Mouse (Mus musculus) midbrain, embryonic 11.5 days (tissue): Measurements from ENCODE around the gene Gldc. TPM values are rescaled to one million over a fixed set of nuclear protein-coding genes. Genes with fewer than 3 reads are reported as not detected.
A peak's percentile ranks its signal among the peaks of the same experiment; 100 is the strongest.

Source experiments
- ATAC-seq: fragments of 200-750 bp; cut with Nextera tagmentation; 2 replicates; pipeline ENCODE4 v1.8.0; 2017; ENCODE audit warnings: moderate TSS enrichment, moderate library complexity; ENCODE audit not compliant: low FRiP score
- DNase-seq: peaks from one replicate; pipeline ENCODE4 v3.0.0; 2015; ENCODE audit warnings: low spot score; ENCODE audit errors: missing footprints
- H3K27ac ChIP-seq: fragments of 300-500 bp; sonication (generic); 2 replicates; pipeline ENCODE4 v1.5.1; 2014; ENCODE audit warnings: low read depth, low read length
- H3K27me3 ChIP-seq: fragments of 300-500 bp; sonication (generic); 2 replicates; pipeline ENCODE4 v1.6.1; 2014; ENCODE audit warnings: mild to moderate bottlenecking, low read length, moderate library complexity, mixed read lengths; ENCODE audit not compliant: control insufficient read depth, insufficient read depth
- H3K36me3 ChIP-seq: fragments of 300-500 bp; sonication (generic); 2 replicates; pipeline ENCODE4 v1.6.1; 2014; ENCODE audit warnings: mild to moderate bottlenecking, low read length, moderate library complexity, mixed read lengths; ENCODE audit not compliant: control insufficient read depth, insufficient read depth
- H3K4me1 ChIP-seq: fragments of 300-500 bp; sonication (generic); 2 replicates; pipeline ENCODE4 v1.6.1; 2014; ENCODE audit warnings: low read length; ENCODE audit not compliant: control insufficient read depth, insufficient read depth
- H3K4me2 ChIP-seq: fragments of 300-500 bp; sonication (generic); 2 replicates; pipeline ENCODE4 v1.6.1; 2014; ENCODE audit warnings: mild to moderate bottlenecking, moderate library complexity
- H3K4me3 ChIP-seq: fragments of 300-500 bp; sonication (generic); 2 replicates; pipeline ENCODE4 v1.5.1; 2014; ENCODE audit warnings: low read depth, low read length
- H3K9ac ChIP-seq: fragments of 300-500 bp; sonication (generic); 2 replicates; pipeline ENCODE4 v1.6.1; 2014; ENCODE audit warnings: low read length
- H3K9me3 ChIP-seq: fragments of 300-500 bp; sonication (generic); 2 replicates; pipeline ENCODE4 v1.6.1; 2016; ENCODE audit warnings: low read length; ENCODE audit not compliant: control insufficient read depth
- WGBS: fragments of 180-500 bp; shearing (Covaris S2); extraction: QIAGEN DNeasy Blood & Tissue Kit; methylation state at CpG from one replicate; pipeline ENCODE4 v1.1.7; 2014; 5-methylcytosine and 5-hydroxymethylcytosine counted together
- polyA plus RNA-seq: library from polyadenylated mRNA; unstranded; fragments of >200 nt; fragmentation: Nextera tagmentation; extraction: Ambion mirVana; gene quantifications from 2 replicates; pipeline ENCODE4 v1.2.1, GENCODE M21; 2014

The Gldc gene
- polyA plus RNA-seq, 1 experiment from 2014 or later, result 20.3 TPM

DNA sequence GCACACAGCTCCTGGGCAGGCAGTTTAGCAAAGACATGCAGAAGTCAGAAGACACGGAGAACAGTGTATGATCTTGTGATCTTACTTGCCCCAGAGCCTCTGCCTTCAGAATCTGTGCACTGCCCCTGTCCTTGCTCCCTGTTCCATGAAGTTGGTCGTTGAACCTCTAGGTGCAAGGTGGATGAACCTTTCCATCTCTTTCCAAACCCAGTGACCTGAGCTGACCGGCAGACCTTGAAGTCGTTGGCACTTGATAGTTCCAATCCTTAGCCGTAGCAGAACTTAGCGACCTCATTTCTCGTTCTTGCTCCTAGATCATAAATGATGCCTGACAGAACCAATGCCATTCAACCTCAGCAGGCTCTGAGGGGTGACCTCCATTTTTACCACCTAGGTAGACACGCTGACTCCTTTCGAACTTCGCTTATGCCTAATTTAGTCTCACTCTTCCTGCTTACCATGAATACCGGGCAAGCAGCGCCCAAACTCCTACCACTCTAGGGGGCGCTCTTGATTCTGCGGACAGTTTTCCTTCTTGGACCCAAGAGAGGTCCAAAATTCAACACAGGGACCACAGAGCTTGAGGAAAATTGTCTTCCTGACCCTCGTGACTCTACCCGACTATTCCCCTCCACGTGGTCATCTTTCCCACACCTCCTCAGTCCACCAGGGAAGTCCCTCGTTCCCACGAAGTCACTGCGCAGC is 8.3 kb downstream of the Gldc start:
- no peak for ATAC-seq
- no peak for DNase-seq
- Histone ChIP-seq H3K27ac (no peak overlapping the region), H3K4me1 (no peaks in the 10 kb centered on the region), H3K27me3 (no peaks in the 10 kb centered on the region), H3K36me3 (no peaks in the 10 kb centered on the region), H3K4me2 (no peak overlapping the region), H3K9me3 (no peaks in the 10 kb centered on the region), H3K4me3 (no peak overlapping the region), H3K9ac (no peak overlapping the region)
- WGBS, result 87% methylated on average over 20 of the region's 20 CpGs

DNA sequence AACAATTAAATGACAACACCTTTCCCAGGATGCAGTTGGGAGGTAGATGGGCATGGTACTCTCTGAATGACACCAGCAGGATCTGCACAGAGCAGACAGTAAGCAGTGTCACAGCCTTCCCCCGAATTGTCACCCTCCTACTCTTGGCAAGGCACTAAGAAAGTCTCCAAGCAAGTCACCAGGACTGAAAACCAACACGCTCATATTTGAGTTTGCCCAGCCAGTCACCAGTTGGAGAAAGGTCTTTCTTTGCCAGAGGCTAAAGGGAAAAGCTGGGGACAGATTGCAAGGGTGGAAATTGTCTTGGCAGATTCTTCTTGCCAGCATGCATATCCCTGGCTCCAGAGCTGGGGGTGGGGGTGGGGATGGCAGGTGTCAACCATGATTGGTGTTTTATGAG is 11.0 kb downstream of the Gldc start:
- no peaks in the 10 kb centered on the region for H3K9me3 ChIP-seq
- no peak overlapping the region for H3K27ac ChIP-seq
- H3K27me3 ChIP-seq, result no peaks in the 10 kb centered on the region
- H3K4me1 ChIP-seq, result no peaks in the 10 kb centered on the region
- 80% methylated on average over 2 of the region's 2 CpGs for WGBS
- no peaks in the 10 kb centered on the region for H3K36me3 ChIP-seq
- no peak overlapping the region for H3K4me3 ChIP-seq
- ATAC-seq (no peak), DNase-seq (no peak)
- H3K9ac ChIP-seq, result no peak overlapping the region
- H3K4me2 ChIP-seq, result no peak overlapping the region

DNA sequence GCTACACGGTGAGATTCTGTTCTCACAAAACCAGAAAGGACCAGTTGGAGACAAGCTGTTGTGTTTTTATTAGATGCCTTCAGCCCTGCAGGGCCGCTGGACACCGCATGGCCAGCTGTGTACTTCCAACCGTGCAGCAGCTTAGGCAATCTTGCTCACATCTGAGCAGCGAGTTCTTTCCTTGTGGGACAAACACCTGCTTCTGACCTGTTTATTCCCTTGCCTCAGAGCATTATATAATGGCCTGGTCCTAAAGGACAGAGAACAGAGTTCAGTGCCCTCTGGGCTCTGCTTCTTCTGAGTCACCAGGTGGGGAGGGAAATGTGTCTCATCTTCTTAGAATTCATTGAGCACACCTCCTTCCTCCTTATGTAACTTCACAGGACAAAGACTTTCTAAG is 12.4 kb downstream of the Gldc start:
- WGBS, result 73% methylated on average over 5 of the region's 5 CpGs
- DNase-seq (no peak), ATAC-seq (no peak)
- H3K27ac ChIP-seq, result no peak overlapping the region
- H3K4me1 ChIP-seq, result peaks cover under 1% of the 10 kb centered on the region
- no peak overlapping the region for H3K9ac ChIP-seq
- no peak overlapping the region for H3K4me3 ChIP-seq
- no peaks in the 10 kb centered on the region for H3K36me3 ChIP-seq
- no peaks in the 10 kb centered on the region for H3K27me3 ChIP-seq
- H3K4me2 ChIP-seq, result no peak overlapping the region
- H3K9me3 ChIP-seq, result no peaks in the 10 kb centered on the region

DNA sequence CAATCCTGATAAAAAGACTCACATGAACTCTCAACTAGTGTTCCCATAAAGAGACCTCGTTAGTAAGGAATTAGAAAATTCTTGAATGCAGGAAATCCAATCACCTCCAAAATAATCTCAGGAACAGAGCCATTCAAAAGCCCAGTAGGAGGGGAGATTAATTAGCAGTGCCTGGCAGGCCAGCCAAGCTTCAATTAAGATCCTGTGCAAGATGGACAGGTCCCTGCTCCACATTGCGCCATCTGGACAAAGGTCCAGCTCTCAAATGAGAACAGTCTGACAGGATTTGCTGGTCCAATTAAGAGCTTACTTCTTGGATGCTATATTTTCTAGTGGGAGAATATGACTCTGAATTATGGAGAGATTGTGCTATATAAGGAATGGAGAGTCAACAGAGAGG is 15.2 kb downstream of the Gldc start:
- no peak overlapping the region for H3K9ac ChIP-seq
- no peak for ATAC-seq
- no peak for DNase-seq

DNA sequence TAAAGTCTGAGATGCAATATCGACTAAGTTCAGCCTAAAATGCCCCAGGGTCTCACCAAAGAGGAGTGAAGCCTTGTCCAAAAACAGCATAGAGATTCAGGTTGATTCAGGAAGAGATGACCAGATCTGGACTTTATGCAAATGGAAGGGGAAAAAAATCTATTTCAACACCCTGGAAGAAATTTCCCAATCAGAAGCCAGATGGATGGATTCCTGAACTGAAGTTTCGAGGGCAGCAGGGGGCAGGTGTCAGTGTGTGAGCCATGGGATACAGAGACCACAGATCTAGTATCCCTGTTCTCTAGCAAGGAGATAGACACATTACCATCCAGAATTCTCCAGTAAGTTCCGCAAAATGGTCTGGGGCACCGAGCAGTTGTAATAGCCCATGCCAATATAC is 17.0 kb downstream of the Gldc start:
- Histone ChIP-seq H3K27me3 (no peaks in the 10 kb centered on the region), H3K27ac (no peak overlapping the region), H3K36me3 (no peaks in the 10 kb centered on the region), H3K4me2 (no peak overlapping the region), H3K4me3 (no peak overlapping the region), H3K9me3 (no peaks in the 10 kb centered on the region), H3K9ac (no peak overlapping the region), H3K4me1 (peaks cover 17% of the 10 kb centered on the region)
- no peak for ATAC-seq
- WGBS, result 90% methylated on average over 4 of the region's 4 CpGs
- no peak for DNase-seq

More for the DNA sequence above, 15.2 kb downstream of the Gldc start:
- H3K9me3 ChIP-seq, result no peaks in the 10 kb centered on the region
- no peak overlapping the region for H3K4me2 ChIP-seq
- H3K4me3 ChIP-seq, result no peak overlapping the region
- WGBS, result 29% methylated on average over 2 of the region's 2 CpGs
- H3K27ac ChIP-seq, result no peak overlapping the region
- H3K4me1 ChIP-seq, result peaks cover 11% of the 10 kb centered on the region
- H3K36me3 ChIP-seq, result no peaks in the 10 kb centered on the region
- H3K27me3 ChIP-seq, result no peaks in the 10 kb centered on the region

DNA sequence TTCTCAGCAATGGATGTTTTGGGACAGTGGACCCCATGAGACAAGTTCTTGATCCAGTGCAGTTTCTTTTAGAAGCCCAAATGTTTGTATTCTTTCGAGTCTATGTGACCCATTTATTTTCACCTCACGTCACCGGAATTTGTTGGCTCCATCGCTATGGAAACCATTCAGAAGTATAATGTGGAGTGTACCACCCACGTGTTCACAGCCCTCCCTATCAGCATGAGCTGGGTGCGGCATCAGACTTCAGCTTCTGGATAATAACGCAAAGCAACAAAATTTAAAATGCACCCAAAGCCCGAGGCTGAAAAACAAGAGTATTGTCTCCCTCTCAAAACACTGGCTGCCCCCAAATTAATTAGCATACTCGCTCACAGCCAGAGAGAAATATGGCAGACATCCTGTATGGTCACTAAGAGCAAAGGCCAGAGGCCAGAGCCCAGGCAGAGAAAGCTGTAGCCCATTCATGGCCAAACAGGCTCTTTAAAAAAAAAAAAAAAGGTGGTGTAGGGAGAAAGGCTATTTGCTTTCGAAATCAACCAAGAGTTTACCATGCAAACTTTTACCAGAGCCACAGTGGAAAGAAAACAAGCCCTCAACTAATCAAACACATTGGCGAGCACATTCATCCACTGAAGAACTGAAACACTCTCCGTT is 18.1 kb downstream of the Gldc start:
- 47% methylated on average over 12 of the region's 12 CpGs for WGBS
- ATAC-seq, result peak; percentile 75
- DNase-seq, result no peak
- Histone ChIP-seq H3K36me3 (no peaks in the 10 kb centered on the region), H3K9me3 (no peaks in the 10 kb centered on the region), H3K4me1 (peaks cover 17% of the 10 kb centered on the region), H3K9ac (no peak overlapping the region), H3K27ac (no peak overlapping the region), H3K27me3 (no peaks in the 10 kb centered on the region), H3K4me2 (peak overlapping the region; percentile 13; the same call in 1 of the 2 replicates), H3K4me3 (no peak overlapping the region)

DNA sequence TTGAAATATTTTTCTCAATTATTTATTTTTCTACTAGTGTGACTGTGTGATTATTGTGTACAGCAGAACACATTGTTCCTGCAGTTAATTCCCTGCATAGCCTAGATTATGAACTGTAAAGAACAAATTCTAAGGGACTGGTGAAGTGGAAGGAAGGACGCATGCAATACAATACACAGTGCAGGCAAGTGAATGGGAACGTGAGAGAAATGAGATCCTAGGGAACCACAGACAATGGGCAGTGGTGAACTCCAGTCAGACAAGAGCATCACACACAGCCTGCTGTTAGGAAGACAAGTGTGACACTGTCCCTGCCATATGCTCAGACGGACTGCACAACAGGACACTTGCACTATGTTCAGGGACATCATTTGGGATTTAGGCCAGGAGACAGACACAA is 21.5 kb downstream of the Gldc start:
- no peaks in the 10 kb centered on the region for H3K27me3 ChIP-seq
- DNase-seq (no peak), ATAC-seq (peak; percentile 71)
- H3K36me3 ChIP-seq, result no peaks in the 10 kb centered on the region
- H3K4me3 ChIP-seq, result no peak overlapping the region
- 14% methylated on average over 3 of the region's 3 CpGs for WGBS
- H3K9me3 ChIP-seq, result no peaks in the 10 kb centered on the region
- peaks cover 17% of the 10 kb centered on the region for H3K4me1 ChIP-seq
- no peak overlapping the region; the same call in 1 of the 2 replicates for H3K9ac ChIP-seq
- H3K4me2 ChIP-seq, result no peak overlapping the region
- peak overlapping the region; percentile 40; the same call in 1 of the 2 replicates for H3K27ac ChIP-seq

DNA sequence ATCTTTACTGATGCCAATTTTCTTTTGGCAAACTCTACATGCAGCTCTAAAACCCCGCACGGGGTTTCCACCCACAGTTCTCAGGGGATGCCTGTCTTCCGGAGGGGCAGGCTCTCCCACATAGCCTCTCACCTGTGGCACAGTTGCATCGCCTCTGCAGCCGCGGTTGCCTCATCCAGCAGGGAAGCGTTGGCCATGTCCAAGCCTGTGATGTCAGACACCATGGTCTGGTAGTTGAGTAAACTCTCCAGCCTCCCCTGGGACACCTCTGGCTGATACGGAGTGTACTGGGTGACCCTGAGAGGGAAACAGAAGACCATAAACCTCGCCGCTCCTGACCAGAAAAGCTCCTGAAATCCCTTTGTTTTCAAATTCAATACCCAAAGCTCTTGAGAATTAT is 23.9 kb downstream of the Gldc start:
- no peaks in the 10 kb centered on the region for H3K36me3 ChIP-seq
- DNase-seq, result no peak
- ATAC-seq, result no peak
- no peaks in the 10 kb centered on the region for H3K9me3 ChIP-seq
- no peak overlapping the region for H3K27ac ChIP-seq
- 90% methylated on average over 10 of the region's 10 CpGs for WGBS
- H3K4me1 ChIP-seq, result peaks cover 6% of the 10 kb centered on the region; the same call in 1 of the 2 replicates
- no peak overlapping the region for H3K9ac ChIP-seq
- H3K27me3 ChIP-seq, result no peaks in the 10 kb centered on the region
- H3K4me3 ChIP-seq, result no peak overlapping the region
- H3K4me2 ChIP-seq, result no peak overlapping the region

DNA sequence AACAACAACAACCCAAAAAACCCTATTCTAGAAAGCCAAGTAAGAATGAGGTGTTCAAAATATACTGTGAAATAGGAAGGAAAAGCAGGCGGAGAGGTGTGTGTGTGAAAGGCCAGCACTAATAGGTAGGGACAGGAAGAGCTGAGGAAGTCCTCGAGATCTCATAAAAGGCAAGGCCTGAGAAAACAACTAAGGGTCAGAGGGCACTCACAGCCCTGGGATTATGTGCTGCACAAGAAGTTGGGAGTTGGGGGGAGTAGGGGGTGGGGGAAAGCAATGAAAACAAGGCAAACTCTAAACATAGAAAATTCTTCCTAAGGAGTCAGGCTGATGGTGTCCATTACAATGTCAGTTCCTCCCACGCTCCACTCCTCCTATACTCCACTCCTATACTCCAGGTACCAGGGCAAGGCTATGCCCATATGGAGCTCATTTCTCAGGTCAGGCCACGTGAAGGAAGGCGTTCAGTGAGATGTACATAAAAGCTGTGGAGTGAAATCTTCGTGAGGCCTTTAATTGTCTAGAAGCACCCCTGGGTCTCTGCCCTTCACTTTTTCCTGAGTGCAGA is 25.9 kb downstream of the Gldc start:
- ATAC-seq, result no peak
- no peaks in the 10 kb centered on the region for H3K9me3 ChIP-seq
- WGBS, result 69% methylated on average over 6 of the region's 6 CpGs
- no peak overlapping the region for H3K27ac ChIP-seq
- no peaks in the 10 kb centered on the region for H3K36me3 ChIP-seq
- no peak overlapping the region for H3K4me3 ChIP-seq
- no peaks in the 10 kb centered on the region for H3K27me3 ChIP-seq
- peaks cover 6% of the 10 kb centered on the region; the same call in 1 of the 2 replicates for H3K4me1 ChIP-seq
- H3K9ac ChIP-seq, result no peak overlapping the region
- H3K4me2 ChIP-seq, result no peak overlapping the region
- DNase-seq, result no peak
